Mouse (Mus musculus): Measurements from ENCODE around the gene Dynll1.

DNA sequence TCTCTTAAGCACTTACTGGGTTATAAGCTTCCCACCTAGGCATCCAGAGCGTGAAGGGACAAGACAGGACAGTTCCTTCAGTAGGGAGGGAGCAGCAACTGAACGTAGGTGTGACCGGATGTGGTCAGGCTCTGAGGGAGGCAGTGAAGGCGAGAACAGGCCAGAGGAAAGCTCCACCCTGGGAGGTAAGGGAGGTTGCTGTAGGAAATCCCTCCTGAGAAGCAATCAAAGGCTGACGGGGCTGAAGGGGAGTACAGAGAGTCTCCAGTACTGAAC lies 12.8 kb upstream of the Dynll1 start:
- no peak for TF ChIP-seq POLR2A (IDR thresholded peaks at IDR 0.05; ENCODE audit: borderline replicate concordance, insufficient read depth, low read length)
- no peak for TF ChIP-seq CTCF (IDR thresholded peaks at IDR 0.05; ENCODE audit: borderline replicate concordance, insufficient read depth, low read depth, low read length)

Measured in cerebellum, adult 2 months (tissue).